Mouse (Mus musculus) kidney, postnatal 10 days (tissue): ENCODE data around the gene Tas1r2.

Experiments
- DNase-seq: peaks from one replicate; pipeline ENCODE4 v3.0.0; 2021; ENCODE audit warnings: mixed read lengths

Gene Tas1r2

DNA sequence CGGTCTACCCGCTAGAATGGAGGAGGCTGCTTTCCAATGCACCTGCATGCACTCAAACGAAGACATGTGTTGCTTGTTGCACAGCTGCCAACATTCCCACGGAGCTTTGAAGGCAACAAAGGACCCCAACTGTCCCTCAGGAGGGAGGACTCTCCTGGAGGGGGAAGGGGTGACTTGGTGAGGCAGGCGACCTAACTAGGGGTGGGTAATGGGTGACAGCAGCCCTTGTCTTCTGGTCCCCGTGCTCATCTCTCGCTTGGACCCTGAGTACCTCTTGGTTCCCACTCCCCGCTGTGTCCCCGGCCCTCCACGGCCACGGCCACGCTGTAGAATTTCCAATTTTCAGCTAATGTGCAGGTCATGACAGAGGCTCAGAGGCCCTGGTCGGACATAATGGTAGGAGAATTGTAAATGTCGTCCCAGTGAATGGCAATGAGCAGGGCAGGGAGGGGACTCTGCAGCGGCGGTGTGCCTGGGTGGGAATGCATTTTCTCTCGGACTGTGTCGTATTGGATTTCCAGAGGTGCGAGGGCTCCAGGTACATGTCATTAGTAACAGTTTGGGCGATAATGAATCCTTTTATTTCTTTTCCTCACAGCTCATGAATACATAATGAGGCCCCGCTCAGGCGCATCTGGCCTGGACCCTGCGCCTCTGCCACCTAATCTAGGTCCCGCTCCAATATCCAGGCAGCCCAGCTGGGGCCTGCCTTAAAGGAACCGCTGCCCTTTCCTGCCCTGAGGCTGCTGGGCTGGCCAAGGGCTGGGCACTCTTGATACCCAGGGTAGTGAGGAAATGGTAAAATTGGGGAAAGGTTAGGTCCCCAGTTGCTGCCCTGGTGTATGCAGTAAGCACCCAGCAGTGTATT, 57.4 kb downstream of the Tas1r2 start:
- DNase-seq, result no peak

GRCm38 (mm10) chr4:139715241-139715932, 62.0 kb downstream of the Tas1r2 start:
- peak; percentile 12 for DNase-seq

- no peak for DNase-seq
Measured at GRCm38 (mm10) chr4:139716477-139717169, 63.3 kb downstream of the Tas1r2 start.

GRCm38 (mm10) chr4:139718978-139719377, 65.6 kb downstream of the Tas1r2 start:
- no peak for DNase-seq
